Mouse (Mus musculus): Measurements from ENCODE around the gene Phxr2.
"Not testable (repeated sequence)": the region's sequence is repeated elsewhere in the genome, so short reads cannot be mapped to it uniquely, and the experiment has no call there.

Gene Phxr2

GRCm38 (mm10) chr10:99126225-99126624, at the start of gene Phxr2:
Phxr2 (minus strand) TSS chr10:99126325.
- DNase-seq (ENCODE audit: inconsistent ontology term): no peak

DNA sequence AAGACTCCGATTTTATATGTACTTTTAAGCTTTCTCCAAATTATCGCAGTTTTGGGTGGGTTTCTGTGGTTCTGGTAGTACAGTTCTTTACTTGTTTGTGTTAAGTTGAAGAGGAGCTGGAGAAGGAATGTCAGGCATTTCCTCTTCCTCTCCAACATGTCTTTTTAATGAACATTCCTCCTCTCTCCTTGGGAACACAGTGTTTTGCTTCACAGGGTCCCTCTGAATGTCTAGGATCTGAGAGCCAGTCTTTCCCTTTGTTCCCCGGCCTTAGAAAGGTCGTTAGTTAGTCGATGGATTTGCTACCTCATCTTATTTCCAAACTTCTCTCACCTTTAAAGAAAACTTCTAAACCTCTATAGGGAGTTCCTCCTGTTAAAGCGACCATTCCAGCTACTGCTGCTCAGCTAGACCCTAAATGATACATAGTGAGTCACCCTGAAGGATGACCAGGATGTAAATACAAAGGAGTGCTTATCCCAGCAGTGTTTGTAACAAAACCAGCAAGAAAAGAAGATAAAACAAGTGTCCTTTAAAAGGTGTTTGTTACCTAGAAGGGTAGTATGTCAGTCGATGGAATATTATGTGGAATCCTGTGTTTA, 46.9 kb upstream of the Phxr2 start:
- DNase-seq (ENCODE audit: inconsistent ontology term): peak; percentile 81

DNA sequence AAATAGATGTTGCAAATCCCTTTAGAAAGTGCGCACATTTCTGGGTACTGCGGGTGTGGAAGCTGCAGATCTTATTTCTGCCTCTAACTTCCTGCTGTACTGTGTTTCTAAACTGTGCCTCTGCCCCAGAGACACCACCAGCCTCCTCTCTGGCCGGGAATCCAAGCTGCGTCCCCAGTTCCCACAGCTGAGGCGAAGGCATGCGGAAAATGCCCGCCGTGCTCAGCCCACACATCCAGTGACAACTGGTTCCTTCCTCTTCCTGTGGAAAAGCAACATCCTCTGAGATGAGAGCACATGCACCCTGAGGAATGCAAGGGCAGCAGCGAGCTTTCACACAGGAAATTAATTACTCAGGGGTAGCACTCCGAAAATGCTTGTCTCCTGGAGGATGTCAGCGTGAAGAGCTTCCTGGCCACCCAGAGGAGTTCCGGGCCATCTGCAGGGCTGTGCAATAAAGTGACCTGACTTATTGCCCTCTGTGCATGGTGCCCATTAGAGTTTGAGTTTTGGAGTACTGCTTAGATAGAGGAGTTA, 45.9 kb upstream of the Phxr2 start:
- peak; percentile 96 for DNase-seq (ENCODE audit: inconsistent ontology term)

DNA sequence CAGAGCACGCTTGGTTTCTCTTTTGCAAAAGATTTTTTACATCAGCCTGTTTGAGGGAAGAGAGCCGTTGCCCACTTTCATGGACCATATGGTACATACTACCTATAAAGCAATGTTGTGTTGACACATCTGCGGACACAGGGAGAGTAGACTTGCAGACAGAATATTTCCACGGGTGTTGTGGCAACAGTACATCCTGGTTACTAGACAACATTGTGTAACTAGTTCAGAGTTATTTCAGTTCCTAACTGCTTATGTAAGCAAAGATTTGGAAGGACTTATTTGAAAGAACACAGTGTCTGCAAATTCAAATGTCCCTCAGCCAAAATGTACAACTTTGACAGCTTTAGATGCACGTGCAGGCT, 43.6 kb upstream of the Phxr2 start:
- no peak for DNase-seq (ENCODE audit: inconsistent ontology term)

GRCm38 (mm10) chr10:99168840-99169764, 43.0 kb upstream of the Phxr2 start:
- DNase-seq (ENCODE audit: inconsistent ontology term): no peak

DNA sequence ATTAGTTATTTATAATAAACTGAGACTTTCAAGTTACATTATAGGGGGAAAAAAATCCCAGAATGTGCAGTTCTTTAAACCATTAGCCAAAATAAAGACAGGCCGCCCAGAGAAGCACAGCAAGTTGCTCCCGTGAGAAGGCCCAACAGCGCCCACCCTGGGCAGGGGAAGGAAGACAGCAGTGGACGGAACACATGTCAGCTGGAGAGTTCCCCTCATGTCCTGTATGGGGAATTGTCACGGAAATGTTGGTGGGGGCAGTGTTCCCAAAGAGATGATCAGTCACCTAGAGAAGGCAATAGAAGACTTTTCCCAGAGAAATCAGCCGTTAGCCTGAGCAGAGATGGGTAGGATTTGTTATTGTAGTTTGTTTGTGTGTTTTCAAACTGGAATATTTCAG, 42.3 kb upstream of the Phxr2 start:
- no peak for DNase-seq (ENCODE audit: inconsistent ontology term)

DNA sequence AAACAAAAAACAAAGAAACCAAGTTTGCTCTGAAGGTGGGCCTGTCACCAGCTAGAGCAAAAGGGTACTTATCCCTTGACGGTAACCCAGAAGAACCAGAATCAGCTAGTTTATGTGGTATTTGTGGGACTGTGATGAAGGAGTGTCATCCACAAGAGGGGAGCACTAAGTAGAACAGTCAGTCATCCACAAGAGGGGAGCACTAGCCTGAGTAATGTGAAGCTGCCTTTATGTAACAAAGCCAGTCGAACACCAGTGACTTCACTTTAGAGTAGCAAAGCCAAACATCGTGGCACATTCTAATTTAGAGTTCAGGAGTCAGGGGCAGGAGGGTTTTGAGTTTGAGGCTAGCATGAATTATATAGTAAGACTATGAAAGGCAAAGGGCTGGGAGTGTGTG, 40.3 kb upstream of the Phxr2 start:
- peak; percentile 36 for DNase-seq (ENCODE audit: inconsistent ontology term)

DNA sequence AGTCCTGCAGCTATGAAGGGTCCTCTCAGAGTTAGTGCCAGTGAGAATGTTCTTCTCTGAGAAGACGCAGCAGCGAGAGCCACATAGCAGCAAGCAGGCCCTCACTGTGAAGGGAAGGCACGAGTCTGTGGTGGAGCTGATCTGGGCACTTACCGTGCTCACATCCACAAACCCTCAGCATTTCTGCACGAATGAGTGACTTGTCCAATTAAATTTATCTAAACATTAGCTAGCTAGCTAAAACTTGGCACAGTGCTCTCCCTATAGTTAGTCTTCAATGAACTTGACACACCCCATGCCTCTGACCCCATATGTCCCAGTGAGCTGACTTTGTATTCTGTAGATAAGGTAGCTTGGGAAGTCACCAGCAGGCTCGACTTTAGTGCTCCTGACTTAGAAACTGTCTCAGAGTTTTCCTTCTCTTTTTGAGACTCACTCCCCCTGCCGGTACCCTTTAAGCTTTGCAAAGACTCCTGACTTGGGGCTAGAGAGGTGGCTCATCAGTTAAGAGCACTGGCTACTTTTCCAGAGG, 39.7 kb upstream of the Phxr2 start:
- peak; percentile 83 for DNase-seq (ENCODE audit: inconsistent ontology term)

DNA sequence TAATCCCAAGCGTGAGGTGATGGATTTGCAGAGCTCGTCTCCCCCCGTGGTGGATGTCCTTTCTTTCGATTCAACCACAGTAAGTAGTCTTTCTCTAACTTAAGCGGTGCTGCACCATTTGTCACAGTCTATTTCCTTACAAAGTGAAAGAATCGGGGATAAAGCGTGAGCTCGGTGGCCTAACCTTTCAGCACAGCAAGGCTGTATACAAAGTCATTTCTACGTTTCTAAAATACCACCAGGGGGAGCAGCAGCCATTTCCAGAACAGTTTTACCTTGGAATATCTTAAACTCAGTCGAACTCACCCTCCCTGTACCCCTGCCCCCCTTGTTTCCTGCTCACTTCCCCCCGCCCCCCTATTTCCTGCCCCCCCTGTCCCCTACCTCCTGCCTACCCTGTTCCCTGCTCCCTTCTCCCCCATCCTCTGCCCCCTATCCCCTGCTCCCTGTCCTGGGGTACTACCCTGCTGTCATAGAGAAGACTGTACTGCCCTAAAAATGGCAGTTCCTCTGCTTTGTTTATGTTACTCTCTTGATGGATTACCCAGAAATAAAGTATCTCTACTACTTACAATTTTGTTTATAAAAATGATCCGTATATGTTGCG, 38.8 kb upstream of the Phxr2 start:
- DNase-seq (ENCODE audit: inconsistent ontology term): peak; percentile 46

- DNase-seq (ENCODE audit: inconsistent ontology term): no peak
Measured at GRCm38 (mm10) chr10:99163002-99163401, 36.9 kb upstream of the Phxr2 start.

DNA sequence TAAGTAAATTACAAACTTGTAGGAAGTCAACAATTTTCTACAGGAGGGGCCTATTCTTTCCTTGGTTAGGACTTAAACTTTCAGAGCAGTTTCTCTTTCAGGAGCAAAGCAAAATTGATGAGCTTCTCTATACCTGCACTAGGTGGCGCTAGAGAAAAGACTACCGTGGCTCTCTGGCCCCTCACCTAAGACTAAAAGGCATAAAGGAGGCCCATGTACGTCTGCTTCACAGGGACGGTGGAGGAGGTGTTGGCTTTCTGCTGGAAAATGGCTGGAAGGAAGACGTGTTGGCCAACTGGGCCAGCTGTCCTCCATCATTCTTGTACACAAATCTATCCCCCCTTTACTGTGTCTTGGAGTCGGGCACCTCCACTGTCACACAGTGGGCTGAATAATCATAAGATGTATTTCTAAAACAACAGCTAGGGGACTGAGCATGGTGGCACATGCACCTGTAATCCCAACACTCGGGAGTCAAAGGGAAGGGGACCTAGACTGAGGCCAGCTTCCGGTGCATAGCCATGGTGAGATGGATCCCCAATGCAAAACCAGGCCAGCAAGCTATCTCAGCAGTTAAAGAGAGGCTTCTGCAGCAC, 36.0 kb upstream of the Phxr2 start:
- no peak for DNase-seq (ENCODE audit: inconsistent ontology term)

- not testable (repeated sequence) for DNase-seq (ENCODE audit: inconsistent ontology term)
Measured at GRCm38 (mm10) chr10:99157697-99158096, 31.6 kb upstream of the Phxr2 start.

DNA sequence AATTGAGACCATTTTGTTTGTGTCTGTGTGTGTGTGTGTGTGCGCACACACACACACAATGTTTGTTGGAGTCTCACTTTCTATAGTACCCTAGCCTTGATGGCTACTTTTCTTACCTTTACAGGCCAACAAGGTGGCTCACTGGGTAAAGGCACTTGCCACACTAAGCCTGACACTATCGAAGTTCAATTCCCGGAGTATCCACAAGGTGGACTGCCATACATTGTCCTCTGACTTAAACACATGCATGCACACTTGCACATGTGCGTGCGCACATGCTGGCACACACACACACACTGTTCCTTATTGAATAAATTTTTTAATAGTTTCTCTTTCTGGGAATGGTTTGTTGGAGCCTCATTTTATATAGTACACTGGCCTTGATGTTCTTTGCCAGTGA, 30.7 kb upstream of the Phxr2 start:
- no peak for DNase-seq (ENCODE audit: inconsistent ontology term)

DNA sequence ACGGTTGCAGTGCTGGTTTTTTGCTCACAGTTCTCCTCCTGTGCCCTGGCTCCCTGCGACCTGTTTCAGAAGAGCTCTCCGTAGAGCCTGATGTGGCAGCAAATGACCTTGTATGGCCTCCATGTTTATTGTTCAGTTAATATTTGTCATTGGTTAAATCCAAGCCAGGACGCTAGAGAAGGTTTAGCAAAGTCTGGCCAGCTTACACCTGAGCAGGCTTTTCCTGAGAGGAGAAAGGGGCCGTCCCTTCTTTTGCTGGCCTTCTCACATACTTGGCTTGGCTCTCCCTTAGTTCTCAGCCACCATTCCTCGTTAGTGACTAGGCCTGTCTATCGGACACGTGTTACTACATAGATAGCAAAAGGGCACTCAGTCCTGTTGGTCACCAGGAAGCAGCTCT, 28.5 kb upstream of the Phxr2 start:
- no peak for DNase-seq (ENCODE audit: inconsistent ontology term)

DNA sequence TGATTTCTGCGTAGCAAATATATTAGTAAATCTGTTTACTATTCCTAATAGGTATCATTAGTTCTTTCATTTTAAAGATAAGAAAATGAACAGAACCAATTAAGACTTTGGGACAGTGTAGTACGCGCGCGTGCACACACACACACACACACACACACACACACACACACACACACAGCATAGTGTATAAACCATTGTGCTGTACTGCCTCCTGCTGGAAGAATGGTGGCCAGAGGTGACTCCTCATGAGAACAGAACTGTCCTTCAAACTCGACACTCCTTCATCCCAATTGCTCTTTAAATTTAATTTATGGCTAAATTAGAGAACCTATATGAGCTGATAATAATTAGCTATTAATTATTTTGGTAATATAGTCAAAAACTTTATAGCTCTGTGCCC, 25.9 kb upstream of the Phxr2 start:
- DNase-seq (ENCODE audit: inconsistent ontology term): no peak

GRCm38 (mm10) chr10:99151580-99151979, 25.5 kb upstream of the Phxr2 start:
- DNase-seq (ENCODE audit: inconsistent ontology term): no peak

DNA sequence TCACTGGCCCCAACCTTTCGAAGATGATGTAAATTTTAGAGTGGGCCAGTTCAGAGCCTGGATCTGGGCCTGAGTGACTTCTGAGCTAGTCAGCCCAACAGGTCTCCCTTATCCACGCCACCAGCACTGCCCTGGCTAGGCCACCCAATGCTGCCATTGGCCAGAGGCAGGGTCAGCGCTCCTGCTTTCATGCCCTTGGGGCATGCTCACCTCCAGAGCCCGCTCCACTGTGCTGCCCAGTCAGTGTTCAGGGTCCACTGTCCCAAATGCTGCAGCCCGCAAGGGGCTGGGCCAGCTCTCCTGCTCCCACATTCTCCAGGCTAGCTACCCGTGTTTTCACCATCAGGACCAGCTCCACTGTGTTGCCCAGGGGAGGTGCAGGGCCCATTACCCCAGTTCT, 23.9 kb upstream of the Phxr2 start:
- DNase-seq (ENCODE audit: inconsistent ontology term): no peak

GRCm38 (mm10) chr10:99146596-99146995, 20.5 kb upstream of the Phxr2 start:
- no peak for DNase-seq (ENCODE audit: inconsistent ontology term)

- no peak for DNase-seq (ENCODE audit: inconsistent ontology term)
Measured at GRCm38 (mm10) chr10:99145611-99146010, 19.5 kb upstream of the Phxr2 start.

DNA sequence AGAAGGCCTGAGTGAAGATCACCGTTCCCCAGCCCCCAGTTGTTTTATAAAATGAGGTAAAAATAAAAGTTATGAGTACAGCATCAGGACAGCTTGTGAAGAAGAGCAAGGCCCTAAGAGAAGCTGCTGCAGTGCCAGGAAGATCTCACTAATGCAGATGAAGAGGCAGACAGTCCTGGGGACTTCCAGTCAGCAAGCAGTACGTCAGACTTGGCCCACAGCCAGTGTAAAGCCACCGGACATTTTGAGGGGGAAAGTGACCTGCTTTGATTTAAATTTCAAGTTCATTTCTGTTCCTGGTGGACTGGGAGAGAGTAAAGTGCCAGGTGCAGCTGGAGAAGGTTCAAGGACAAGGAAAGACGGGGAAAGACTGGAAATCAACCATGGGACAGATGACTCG, 10.2 kb upstream of the Phxr2 start:
- DNase-seq (ENCODE audit: inconsistent ontology term): peak; percentile 19

- no peak for DNase-seq (ENCODE audit: inconsistent ontology term)
Measured at GRCm38 (mm10) chr10:99133321-99133875, 7.3 kb upstream of the Phxr2 start.

All from Muller cell, postnatal 12 days (primary cell).